Mouse (Mus musculus): Measurements from ENCODE around the gene Rdh11. TPM values are rescaled to one million over a fixed set of nuclear protein-coding genes. Genes with fewer than 3 reads are reported as not detected.

Rdh11 gene
- total RNA-seq (2023) = 14.2 TPM

DNA sequence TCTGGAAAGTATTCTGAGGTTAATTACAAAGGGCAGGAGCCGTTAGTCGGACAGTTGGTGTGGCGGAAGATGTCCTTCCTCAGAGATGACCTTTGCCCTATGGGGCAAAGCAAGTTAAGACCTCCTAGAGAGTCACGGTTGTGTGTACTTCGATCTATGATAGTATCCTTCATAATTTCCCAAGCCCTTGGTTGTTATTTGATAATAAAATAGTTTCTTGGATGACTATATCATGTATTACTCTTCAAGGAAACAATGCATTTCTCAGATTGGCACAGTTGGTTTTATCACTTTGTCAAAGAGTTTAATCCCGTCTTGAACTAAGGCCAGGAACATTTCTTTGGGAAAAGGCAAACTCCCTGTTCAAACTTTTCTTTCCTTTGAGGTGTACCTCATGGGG is at the start of gene Rdh11:
Gene Rdh11 (minus strand): TSS at position 101 of the 400 bp plus-strand sequence.

DNA sequence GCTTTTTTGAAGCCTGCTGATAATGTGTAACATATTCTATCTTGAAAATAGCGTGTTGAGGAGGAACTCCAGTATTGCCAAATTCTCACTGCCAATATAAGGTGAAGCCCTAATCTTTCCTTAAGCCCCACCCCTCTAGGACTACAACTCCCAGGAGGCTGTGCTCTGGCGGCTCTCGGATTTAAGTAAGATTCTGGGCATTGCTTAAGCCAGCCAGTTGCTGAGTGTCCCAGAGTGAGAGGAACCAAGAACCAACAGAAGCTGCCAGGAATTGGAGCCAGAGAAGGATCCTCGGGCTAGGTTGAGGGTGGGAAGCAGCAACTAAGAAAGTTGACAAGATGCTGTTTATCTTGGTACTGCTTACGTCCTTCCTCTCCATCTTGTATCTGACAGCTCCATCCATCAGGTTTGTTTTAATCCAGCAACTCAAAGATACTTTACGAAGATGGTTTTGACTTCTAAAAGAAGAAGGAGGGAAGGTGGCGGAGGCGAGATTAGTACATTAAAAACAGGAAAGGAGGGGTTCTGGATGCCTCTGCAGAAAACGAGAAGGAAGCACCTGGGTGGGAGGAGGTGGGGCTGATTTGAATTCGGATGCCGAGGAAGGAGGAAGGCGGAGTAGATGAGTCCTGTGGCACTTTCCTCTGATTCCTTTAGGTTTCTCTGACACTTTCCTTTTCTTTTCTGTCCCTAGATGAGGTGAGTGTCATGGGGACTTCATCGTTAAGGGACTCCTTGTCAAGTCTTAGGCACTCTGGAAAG is 16.8 kb upstream of the Rdh11 start, which contains the start of gene Rdh12:
Gene Rdh12 (plus strand): TSS at position 212 of the 762 bp plus-strand sequence.

DNA sequence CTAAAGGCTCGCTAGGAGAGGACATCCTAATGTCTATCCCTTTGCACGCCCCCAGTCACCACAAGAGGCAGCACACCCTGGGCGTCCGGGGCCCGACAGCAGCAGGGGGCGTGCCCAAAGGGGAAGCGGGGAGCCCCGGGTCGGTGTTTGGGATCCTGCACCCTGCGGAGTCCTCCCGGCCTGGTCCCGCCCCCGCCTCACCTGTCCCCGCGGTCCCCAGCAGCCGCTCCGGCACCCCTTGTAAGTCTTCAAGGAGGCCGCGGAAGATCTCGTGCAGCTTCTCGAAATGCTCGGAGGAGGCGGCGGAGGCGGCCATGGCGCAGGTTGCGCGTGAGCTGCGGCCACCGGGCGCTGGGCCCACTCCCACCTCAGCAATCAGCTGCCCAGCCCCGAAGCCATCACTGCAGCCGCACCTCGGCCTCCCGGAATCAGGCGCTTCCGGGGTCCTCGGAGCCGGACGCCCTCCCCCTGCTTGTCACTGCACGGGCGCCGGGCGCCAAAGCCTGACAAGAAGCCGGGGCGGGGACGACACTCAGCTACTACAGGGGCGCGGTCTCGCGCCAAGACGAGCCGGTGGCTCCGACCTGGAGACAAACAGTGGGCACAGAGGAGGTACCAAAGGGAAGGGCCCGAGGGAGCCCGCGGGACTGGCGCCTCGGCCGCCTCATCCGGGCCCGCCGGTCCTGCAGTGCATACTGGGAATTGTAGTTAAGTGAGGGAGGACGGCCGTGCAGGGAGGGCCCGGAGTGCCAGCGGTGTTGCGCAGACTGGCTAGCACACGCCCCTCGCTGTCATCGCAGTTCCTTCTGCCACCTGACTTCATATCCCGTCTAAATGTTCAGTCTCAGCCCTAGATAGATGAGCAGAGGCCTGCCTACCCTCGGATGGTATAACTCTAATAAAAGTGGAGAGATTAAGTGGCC is 19.8 kb downstream of the Rdh11 start, which contains the start of gene Vti1b:
Gene Vti1b (minus strand): TSS at position 649 of the 923 bp plus-strand sequence.

DNA sequence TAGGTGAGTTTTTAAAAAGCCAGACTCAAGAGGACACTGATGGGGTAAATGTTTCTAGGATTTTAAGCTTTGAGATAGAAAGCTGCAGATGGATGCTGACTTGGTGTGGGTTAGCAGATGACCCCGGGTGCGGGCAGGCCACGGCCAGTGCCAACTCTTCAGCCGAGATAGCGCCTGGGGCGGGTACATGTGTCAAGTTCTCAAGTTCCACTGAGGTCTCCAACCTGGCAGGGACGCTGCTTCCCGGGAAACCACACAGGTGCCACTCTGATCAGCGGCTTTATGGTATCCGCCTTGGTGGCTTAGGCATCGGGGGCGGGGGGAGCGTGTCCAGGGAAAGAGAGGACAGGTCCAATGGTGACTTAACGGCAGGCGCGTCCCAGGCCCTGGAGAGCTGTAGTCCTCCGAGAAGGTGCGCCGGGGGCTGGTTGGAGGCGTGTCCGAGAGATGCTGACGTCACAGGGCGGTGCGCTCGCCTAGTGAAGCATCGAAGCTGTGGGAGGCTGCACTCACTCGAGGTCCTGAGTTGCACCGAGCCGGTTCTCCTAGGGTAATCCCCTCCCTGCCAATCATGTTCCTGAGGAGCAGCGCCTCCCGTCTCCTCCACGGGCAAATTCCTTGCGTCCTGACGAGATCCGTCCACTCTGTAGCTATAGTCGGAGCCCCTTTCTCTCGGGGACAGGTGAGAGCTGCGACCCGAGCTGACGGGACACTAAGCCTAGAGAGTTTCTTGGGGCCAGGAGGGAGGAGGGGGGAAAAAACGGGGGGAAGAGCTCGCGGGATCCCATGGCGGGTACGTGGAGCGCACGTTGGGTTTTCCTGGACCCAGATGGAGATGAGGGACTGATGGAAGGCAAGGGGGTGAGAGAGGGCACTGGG is 61.6 kb downstream of the Rdh11 start, which contains the start of gene Arg2:
Gene Arg2 (plus strand): TSS at position 479 of the 879 bp plus-strand sequence.

Other genes with a start within 250 kb of the Rdh11 start
- gene Tmem229b, start 184.7 kb downstream of the Rdh11 start, total RNA-seq (2023) = 35.4 TPM
- 0.67 TPM for gene Plekhh1, start 163.1 kb downstream of the Rdh11 start, total RNA-seq (2023)
- gene Pigh, start 102.6 kb downstream of the Rdh11 start, total RNA-seq (2023) = 7.0 TPM
- not detected for gene Arg2, start 61.5 kb downstream of the Rdh11 start, total RNA-seq (2023)
- 58.4 TPM for gene Vti1b, start 19.6 kb downstream of the Rdh11 start, total RNA-seq (2023)
- 2.9 TPM for gene Rdh12, start 16.6 kb upstream of the Rdh11 start, total RNA-seq (2023)
- 79.6 TPM for gene Zfyve26, start 104.0 kb upstream of the Rdh11 start, total RNA-seq (2023)
- 1.3 TPM for gene Rad51b, start 105.0 kb upstream of the Rdh11 start, total RNA-seq (2023)